Mouse (Mus musculus): ENCODE measurements around the gene Tbc1d10c.

DNA sequence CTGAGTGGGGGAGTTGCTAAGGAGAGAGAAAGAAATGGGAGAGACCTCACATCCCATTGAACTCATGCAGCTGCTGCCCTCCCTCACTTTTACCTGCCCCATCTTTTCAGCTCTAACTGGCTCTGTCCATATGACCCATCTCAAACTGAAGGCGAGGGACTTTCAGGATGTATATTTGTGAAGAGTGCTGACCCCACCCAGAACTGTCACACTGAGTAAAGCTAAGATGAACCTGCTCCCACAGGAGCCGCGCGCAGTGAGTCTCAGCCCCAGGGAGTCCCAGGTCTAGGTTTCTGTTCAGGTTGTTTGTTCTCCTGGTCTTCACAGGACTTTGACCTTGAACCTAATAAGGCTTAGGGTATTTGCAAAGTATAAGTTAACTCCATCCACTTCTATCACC, 37.8 kb upstream of the Tbc1d10c start:
- TF ChIP-seq CTCF (conservative IDR thresholded peaks at IDR 0.05 in 1 of 2, IDR thresholded peaks at IDR 0.05 in 1 of 2; ENCODE audit: low read depth in 2 of 2, low read length in 2 of 2) (no peak), RAD21 (IDR thresholded peaks at IDR 0.05; ENCODE audit: low read depth, low read length) (no peak), BHLHE40 (IDR thresholded peaks at IDR 0.05; ENCODE audit: low read depth, low read length) (no peak), TBP (conservative IDR thresholded peaks at IDR 0.05; ENCODE audit: low read depth, low read length) (no peak), SMC3 (IDR thresholded peaks at IDR 0.05; ENCODE audit: low read depth, low read length) (no peak), SIN3A (IDR thresholded peaks at IDR 0.05; ENCODE audit: low read length) (no peak), EP300 (IDR thresholded peaks at IDR 0.05; ENCODE audit: low read length) (no peak), MAFK (IDR thresholded peaks at IDR 0.05; ENCODE audit: insufficient replicate concordance, low read length) (no peak)
